Mouse (Mus musculus) heart, postnatal 25 days (tissue): ENCODE data around the gene Foxa3. TPM values are rescaled to one million over a fixed set of nuclear protein-coding genes. Genes with fewer than 3 reads are reported as not detected.

Source experiments
- DNase-seq: peaks from one replicate; pipeline ENCODE4 v3.0.0; 2022; ENCODE audit warnings: low spot score
- intact Hi-C: fragments of 180-260 bp; cut with DNase I; formaldehyde crosslinking; loops from one replicate; pipeline ENCODE4 v1.15.1; 2025
- total RNA-seq, 2 experiments: library from RNA; stranded (reverse); gene quantifications; 2 replicates each; pipeline ENCODE4 v1.2.3; 2021

The Foxa3 gene
- total RNA-seq, 2 experiments from 2014 or later = not detected

DNA sequence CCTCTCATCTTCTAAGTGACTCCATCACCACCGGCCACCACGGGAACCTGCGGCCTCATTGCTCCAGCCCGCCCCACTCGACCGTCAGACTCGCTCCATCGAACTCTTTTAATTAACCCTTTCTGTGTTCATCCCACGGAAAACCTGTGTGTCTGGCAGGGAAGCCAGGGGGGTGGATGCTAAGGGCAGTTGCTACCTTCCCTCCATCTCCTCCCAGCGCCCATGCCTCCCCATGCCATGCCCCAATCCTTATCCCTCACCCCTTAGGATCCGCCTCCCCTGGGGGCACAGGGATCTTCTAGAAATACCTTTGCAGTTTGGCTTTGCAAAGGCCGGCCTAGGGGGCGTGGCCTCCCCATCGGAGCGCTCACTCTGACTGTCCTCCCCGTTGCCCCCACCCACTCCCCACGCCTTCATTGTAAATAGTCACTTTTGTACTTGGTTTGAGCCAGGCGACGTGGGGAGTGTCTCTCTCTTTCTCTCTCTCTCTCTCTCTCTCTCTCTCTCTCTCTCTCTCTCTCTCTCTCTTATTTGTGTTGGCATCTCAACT lies 60.0 kb downstream of the Foxa3 start:
- intact Hi-C loops = loop anchor here (5.0 kb wide), 1 partner anchor 56 kb away; no protein-coding TSS in a partner anchor
- DNase-seq = no peak

Other genes starting within 250 kb of the Foxa3 start
- gene Psg19, start 225.0 kb downstream of the Foxa3 start, total RNA-seq = not detected
- gene Psg17, start 201.9 kb downstream of the Foxa3 start, total RNA-seq = not detected
- 1 to 10 TPM; 6.5 to 6.7 TPM for gene Mill2, start 183.6 kb downstream of the Foxa3 start, total RNA-seq
- gene Pglyrp1, start 152.2 kb downstream of the Foxa3 start, total RNA-seq = 1 to 10 TPM; 1.2 to 1.7 TPM
- 1 to 10 TPM; 7.7 to 8.3 TPM for gene Ccdc61, start 113.1 kb downstream of the Foxa3 start, total RNA-seq
- gene Nova2, start 97.7 kb downstream of the Foxa3 start, total RNA-seq = 1 to 10 TPM; 5.5 to 6.6 TPM
- not detected for gene Nanos2, start 36.1 kb downstream of the Foxa3 start, total RNA-seq
- gene Mypop, start 32.3 kb downstream of the Foxa3 start, total RNA-seq = 1 to 10 TPM; 3.2 to 4.0 TPM
- 10 to 100 TPM; 20.2 to 23.6 TPM for gene Irf2bp1, start 19.5 kb downstream of the Foxa3 start, total RNA-seq
- 10 to 100 TPM; 76.3 to 80.1 TPM for gene Sympk, start 839 bp upstream of the Foxa3 start, total RNA-seq
- not detected for gene Rsph6a, start 31.2 kb upstream of the Foxa3 start, total RNA-seq
- 10 to 100 TPM; 43.9 to 45.4 TPM for gene Dmwd, start 52.7 kb upstream of the Foxa3 start, total RNA-seq
- 100 to 1,000 TPM; 555 to 584 TPM for gene Dmpk, start 60.3 kb upstream of the Foxa3 start, total RNA-seq
- 1 to 10 TPM; 8.6 to 9.8 TPM for gene Six5, start 71.1 kb upstream of the Foxa3 start, total RNA-seq
- gene Gm4969, start 94.8 kb upstream of the Foxa3 start, total RNA-seq = not detected
- gene Fbxo46, start 96.3 kb upstream of the Foxa3 start, total RNA-seq = 1 to 10 TPM; 5.4 to 5.5 TPM
- 1 to 10 TPM; 4.6 to 5.1 TPM for gene Qpctl, start 125.8 kb upstream of the Foxa3 start, total RNA-seq
- 10 to 100 TPM; 67.8 to 71.0 TPM for gene Snrpd2, start 126.2 kb upstream of the Foxa3 start, total RNA-seq
- under 1 TPM; 0.21 to 0.22 TPM for gene Gipr, start 142.6 kb upstream of the Foxa3 start, total RNA-seq
- gene Eml2, start 152.9 kb upstream of the Foxa3 start, total RNA-seq = 10 to 100 TPM; 37.1 to 37.8 TPM
- gene Gpr4, start 189.0 kb upstream of the Foxa3 start, total RNA-seq = 1 to 10 TPM; 8.6 to 9.4 TPM
- gene Opa3, start 204.8 kb upstream of the Foxa3 start, total RNA-seq = 10 to 100 TPM; 57.6 to 59.3 TPM
- 10 to 100 TPM; 35.7 to 39.4 TPM for gene Vasp, start 248.3 kb upstream of the Foxa3 start, total RNA-seq